Mouse (Mus musculus) intestine, embryonic 15.5 days (tissue): ENCODE measurements around the gene Il1rapl2. TPM values are rescaled to one million over a fixed set of nuclear protein-coding genes. Genes with fewer than 3 reads are reported as not detected.
A peak's percentile ranks its signal among the peaks of the same experiment; 100 is the strongest.
"Not testable (repeated sequence)": the region's sequence is repeated elsewhere in the genome, so short reads cannot be mapped to it uniquely, and the experiment has no call there.

Experiments used
- ATAC-seq: fragments of 200-750 bp; cut with Nextera tagmentation; 2 replicates; pipeline ENCODE4 v1.8.0; 2017; ENCODE audit warnings: moderate TSS enrichment, moderate library complexity
- H3K27ac ChIP-seq: fragments of 300-500 bp; sonication (generic); 2 replicates; pipeline ENCODE4 v1.5.1; 2015; ENCODE audit warnings: mild to moderate bottlenecking, inconsistent platforms
- H3K27me3 ChIP-seq: fragments of 300-500 bp; sonication (generic); replicated peaks from 2 replicates; pipeline ENCODE4 v1.6.1; 2015; ENCODE audit warnings: inconsistent platforms
- H3K36me3 ChIP-seq: fragments of 300-500 bp; sonication (generic); 2 replicates; pipeline ENCODE4 v1.6.1; 2015; ENCODE audit warnings: inconsistent platforms
- H3K4me1 ChIP-seq: fragments of 300-500 bp; sonication (generic); replicated peaks from 2 replicates; pipeline ENCODE4 v1.6.1; 2015; ENCODE audit warnings: inconsistent platforms
- H3K4me2 ChIP-seq: fragments of 300-500 bp; sonication (generic); replicated peaks from 2 replicates; pipeline ENCODE4 v1.6.1; 2015; ENCODE audit warnings: mild to moderate bottlenecking, inconsistent platforms
- H3K4me3 ChIP-seq: fragments of 300-500 bp; sonication (generic); replicated peaks from 2 replicates; pipeline ENCODE4 v1.5.1; 2015; ENCODE audit warnings: inconsistent platforms
- H3K9ac ChIP-seq: fragments of 300-500 bp; sonication (generic); 2 replicates; pipeline ENCODE4 v1.6.1; 2015; ENCODE audit warnings: inconsistent platforms
- H3K9me3 ChIP-seq: fragments of 300-500 bp; sonication (generic); 2 replicates; pipeline ENCODE4 v1.6.1; 2016; ENCODE audit warnings: inconsistent platforms
- WGBS: fragments of 180-500 bp; shearing (Covaris S2); methylation state at CpG from one replicate; pipeline ENCODE4 v1.1.7; 2015; 5-methylcytosine and 5-hydroxymethylcytosine counted together
- polyA plus RNA-seq: library from polyadenylated mRNA; unstranded; fragments of >200 nt; fragmentation: Nextera tagmentation; extraction: Ambion mirVana; gene quantifications from 2 replicates; pipeline ENCODE4 v1.2.1, GENCODE M21; 2015

The Il1rapl2 gene
- polyA plus RNA-seq, 1 experiment from 2014 or later: 0.21 TPM

DNA sequence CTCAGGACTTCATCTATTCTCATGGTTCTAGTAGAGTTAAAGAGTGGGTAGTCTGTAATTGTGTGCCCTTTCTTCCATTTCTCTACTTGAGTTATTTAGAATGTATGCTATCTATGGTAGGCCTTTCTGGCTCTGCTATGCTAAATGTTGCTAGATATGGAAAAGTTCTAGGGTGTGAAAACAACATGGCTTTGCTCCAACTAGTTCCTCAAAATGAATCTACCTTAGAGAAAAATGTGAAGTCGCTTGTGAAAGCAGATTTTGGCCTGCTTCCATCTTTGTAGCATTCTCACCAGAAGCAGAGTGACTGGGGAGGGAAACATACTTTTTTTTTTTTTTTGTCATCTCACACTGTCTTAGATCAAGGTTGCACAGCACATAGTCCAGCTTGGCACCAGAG, 241.7 kb downstream of the Il1rapl2 start:
- no peak overlapping the region for H3K27ac ChIP-seq

GRCm38 (mm10) chrX:137848936-137849335, 278.5 kb downstream of the Il1rapl2 start:
- Histone ChIP-seq H3K27me3 (no peaks in the 10 kb centered on the region), H3K4me2 (no peak overlapping the region), H3K27ac (no peak overlapping the region), H3K36me3 (no peaks in the 10 kb centered on the region), H3K4me1 (no peaks in the 10 kb centered on the region), H3K9me3 (no peaks in the 10 kb centered on the region), H3K9ac (no peak overlapping the region), H3K4me3 (no peak overlapping the region)
- ATAC-seq: no peak
- 53% methylated on average over 3 of the region's 3 CpGs for WGBS

More for the DNA sequence above, 241.7 kb downstream of the Il1rapl2 start:
- no peak overlapping the region for H3K9ac ChIP-seq
- H3K4me1 ChIP-seq: no peaks in the 10 kb centered on the region
- H3K4me3 ChIP-seq: no peak overlapping the region
- no peak overlapping the region for H3K4me2 ChIP-seq
- no peaks in the 10 kb centered on the region for H3K9me3 ChIP-seq
- no peaks in the 10 kb centered on the region for H3K27me3 ChIP-seq
- no peak for ATAC-seq
- no peaks in the 10 kb centered on the region for H3K36me3 ChIP-seq
- 73% methylated on average over 1 of the region's 1 CpGs for WGBS

DNA sequence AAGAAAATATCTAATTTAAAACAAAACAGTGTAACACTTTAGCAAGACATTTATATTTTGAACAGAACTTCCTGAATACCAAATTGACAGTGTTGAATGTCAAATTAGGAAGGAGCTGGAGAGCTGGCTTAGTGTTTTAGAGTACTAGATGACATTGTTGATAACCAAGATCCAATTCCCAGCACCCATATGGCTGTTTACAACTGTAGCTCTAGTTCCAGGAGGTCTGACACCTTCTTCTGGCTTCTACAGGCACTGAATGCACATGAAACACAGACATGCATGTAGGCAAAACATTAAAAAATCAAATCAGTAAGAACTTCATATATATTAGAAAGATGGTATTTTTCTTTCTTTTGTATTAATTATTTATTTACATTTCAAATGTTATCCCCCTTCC, 353.1 kb downstream of the Il1rapl2 start:
- Histone ChIP-seq H3K36me3 (no peaks in the 10 kb centered on the region), H3K9me3 (no peaks in the 10 kb centered on the region), H3K9ac (no peak overlapping the region), H3K27me3 (no peaks in the 10 kb centered on the region), H3K27ac (no peak overlapping the region), H3K4me3 (no peak overlapping the region), H3K4me2 (no peak overlapping the region), H3K4me1 (no peaks in the 10 kb centered on the region)
- ATAC-seq: no peak

- no peak for ATAC-seq
- Histone ChIP-seq H3K36me3 (no peaks in the 10 kb centered on the region), H3K27ac (no peak overlapping the region), H3K4me3 (no peak overlapping the region), H3K4me1 (no peaks in the 10 kb centered on the region), H3K9ac (no peak overlapping the region), H3K9me3 (no peaks in the 10 kb centered on the region), H3K27me3 (no peaks in the 10 kb centered on the region), H3K4me2 (no peak overlapping the region)
- 72% methylated on average over 2 of the region's 2 CpGs for WGBS
Observed at GRCm38 (mm10) chrX:137926835-137927234, 356.4 kb downstream of the Il1rapl2 start.

- no peak overlapping the region for H3K9ac ChIP-seq
- H3K27me3 ChIP-seq: no peaks in the 10 kb centered on the region
- no peak overlapping the region for H3K4me2 ChIP-seq
- ATAC-seq: no peak
- H3K4me1 ChIP-seq: no peaks in the 10 kb centered on the region
- H3K4me3 ChIP-seq: no peak overlapping the region
- WGBS: 75% methylated on average over 1 of the region's 1 CpGs
- no peaks in the 10 kb centered on the region for H3K36me3 ChIP-seq
- no peak overlapping the region for H3K27ac ChIP-seq
- no peaks in the 10 kb centered on the region for H3K9me3 ChIP-seq
Observed at GRCm38 (mm10) chrX:137947741-137948140, 377.3 kb downstream of the Il1rapl2 start.

DNA sequence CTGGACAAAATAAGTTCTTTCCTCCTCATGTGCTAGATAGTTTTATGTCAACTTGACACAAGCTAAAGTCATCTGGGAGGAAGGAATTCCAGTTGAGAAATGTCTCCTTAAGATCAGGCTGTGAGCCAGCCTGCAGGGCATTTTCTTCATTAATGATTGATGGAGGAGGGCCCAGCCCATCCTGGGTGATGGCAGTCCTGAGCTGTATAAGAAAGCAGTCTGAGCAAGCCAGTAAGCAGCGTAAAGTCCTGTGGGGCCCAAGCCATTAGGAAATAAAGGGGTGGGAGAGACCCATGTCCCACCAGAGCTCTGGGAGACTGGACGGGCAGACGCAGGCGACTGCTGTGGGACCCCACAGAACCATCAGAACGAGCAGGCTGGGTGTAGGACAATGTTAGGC, 400.9 kb downstream of the Il1rapl2 start:
- Histone ChIP-seq H3K4me1 (no peaks in the 10 kb centered on the region), H3K27ac (no peak overlapping the region), H3K27me3 (no peaks in the 10 kb centered on the region), H3K9me3 (no peaks in the 10 kb centered on the region), H3K4me2 (no peak overlapping the region), H3K36me3 (no peaks in the 10 kb centered on the region), H3K9ac (no peak overlapping the region), H3K4me3 (no peak overlapping the region)
- WGBS: 59% methylated on average over 5 of the region's 5 CpGs
- ATAC-seq: peak; percentile 92

DNA sequence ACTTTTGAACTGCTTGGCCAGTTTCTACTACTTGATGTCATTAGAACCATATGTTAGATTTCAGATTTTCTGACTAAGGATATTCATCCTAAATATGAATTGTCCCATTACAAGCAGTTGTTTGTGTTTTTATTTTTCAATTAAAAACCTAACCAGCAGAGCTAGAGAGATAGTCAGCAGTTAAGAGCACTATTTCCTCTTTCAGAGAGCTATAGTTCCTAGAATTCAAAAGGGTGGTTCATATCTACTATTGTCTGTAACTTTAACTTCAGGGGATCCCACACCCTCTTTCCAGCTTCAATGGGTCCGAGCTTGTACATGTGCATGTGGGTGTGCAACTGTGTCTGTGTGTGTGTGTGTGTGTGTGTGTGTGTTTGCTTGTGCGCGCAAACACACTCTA, 472.7 kb downstream of the Il1rapl2 start:
- H3K9me3 ChIP-seq: no peaks in the 10 kb centered on the region
- WGBS: 85% methylated on average over 3 of the region's 3 CpGs
- H3K4me1 ChIP-seq: no peaks in the 10 kb centered on the region
- H3K27me3 ChIP-seq: no peaks in the 10 kb centered on the region
- no peak overlapping the region for H3K4me3 ChIP-seq
- H3K36me3 ChIP-seq: no peaks in the 10 kb centered on the region
- no peak overlapping the region for H3K27ac ChIP-seq
- no peak overlapping the region for H3K4me2 ChIP-seq
- H3K9ac ChIP-seq: no peak overlapping the region
- no peak for ATAC-seq

DNA sequence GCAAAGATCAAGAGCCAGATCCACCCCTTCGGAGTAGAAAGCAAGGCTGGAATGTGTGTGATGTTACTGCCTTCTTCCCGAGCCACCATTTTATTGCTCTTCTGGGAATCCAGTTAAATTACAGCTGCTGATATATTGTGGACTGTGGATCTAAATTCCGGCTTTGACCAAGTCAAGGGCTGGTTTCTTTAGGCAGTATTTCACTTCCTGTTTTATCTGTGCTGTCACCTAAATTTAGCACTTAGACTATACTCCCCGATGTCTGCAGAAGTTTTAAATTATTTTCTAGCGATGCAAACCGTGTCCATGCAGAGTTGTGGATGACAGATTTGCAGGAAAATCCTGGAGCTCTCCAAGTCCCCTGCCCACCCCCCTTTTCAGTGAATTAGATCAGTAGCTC, 533.5 kb downstream of the Il1rapl2 start:
- Histone ChIP-seq H3K27ac (no peak overlapping the region), H3K4me1 (no peaks in the 10 kb centered on the region), H3K4me3 (no peak overlapping the region), H3K36me3 (no peaks in the 10 kb centered on the region), H3K4me2 (no peak overlapping the region), H3K9ac (no peak overlapping the region), H3K9me3 (no peaks in the 10 kb centered on the region), H3K27me3 (no peaks in the 10 kb centered on the region)
- WGBS: 47% methylated on average over 6 of the region's 6 CpGs
- ATAC-seq: no peak

- no peaks in the 10 kb centered on the region for H3K4me1 ChIP-seq
- no peak overlapping the region for H3K4me3 ChIP-seq
- ATAC-seq: no peak
- 59% methylated on average over 3 of the region's 3 CpGs for WGBS
- no peak overlapping the region for H3K9ac ChIP-seq
- H3K9me3 ChIP-seq: no peaks in the 10 kb centered on the region
- H3K27ac ChIP-seq: no peak overlapping the region
- H3K4me2 ChIP-seq: no peak overlapping the region
- H3K36me3 ChIP-seq: no peaks in the 10 kb centered on the region
- no peaks in the 10 kb centered on the region for H3K27me3 ChIP-seq
Observed at GRCm38 (mm10) chrX:138104668-138105067, 534.3 kb downstream of the Il1rapl2 start.

DNA sequence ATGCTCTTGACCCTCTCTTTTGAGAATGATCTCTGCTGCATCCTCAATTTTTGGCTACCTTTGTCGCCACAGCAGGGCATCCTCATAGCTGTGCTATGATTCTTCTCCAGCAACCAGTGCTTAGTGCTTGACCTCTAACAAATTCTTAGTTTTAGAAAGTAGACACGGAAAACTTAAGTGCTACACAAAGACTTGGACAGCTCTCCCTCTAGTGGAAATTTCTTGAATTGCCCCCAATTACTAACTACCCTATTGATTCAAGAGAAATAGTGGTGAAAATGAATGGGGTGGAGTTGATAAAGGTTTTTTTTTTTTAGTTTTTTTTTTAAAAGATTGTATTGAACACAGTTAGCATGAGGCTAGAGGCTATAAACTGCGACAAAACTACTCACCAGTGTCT, 599.7 kb downstream of the Il1rapl2 start:
- WGBS: 19% methylated on average over 3 of the region's 3 CpGs
- H3K4me2 ChIP-seq: no peak overlapping the region

GRCm38 (mm10) chrX:138209480-138209879, 639.1 kb downstream of the Il1rapl2 start, which contains the start of gene Tex13a:
Tex13a (minus strand) TSS chrX:138209580.
- Histone ChIP-seq H3K4me2 (no peak within 1 kb of the TSS), H3K9ac (no peak within 1 kb of the TSS), H3K27ac (no peak within 1 kb of the TSS), H3K36me3 (no peaks in the 10 kb centered on the region), H3K4me1 (no peaks in the 10 kb centered on the region), H3K9me3 (no peaks in the 10 kb centered on the region), H3K27me3 (no peaks in the 10 kb centered on the region), H3K4me3 (no peak within 1 kb of the TSS)
- WGBS: 75% methylated on average over 3 of the region's 3 CpGs
- ATAC-seq: no peak

More for the DNA sequence above, 599.7 kb downstream of the Il1rapl2 start:
- no peaks in the 10 kb centered on the region for H3K4me1 ChIP-seq
- H3K9me3 ChIP-seq: no peaks in the 10 kb centered on the region
- H3K4me3 ChIP-seq: no peak overlapping the region
- H3K36me3 ChIP-seq: no peaks in the 10 kb centered on the region
- H3K27ac ChIP-seq: no peak overlapping the region
- no peaks in the 10 kb centered on the region for H3K27me3 ChIP-seq
- ATAC-seq: no peak
- H3K9ac ChIP-seq: no peak overlapping the region

DNA sequence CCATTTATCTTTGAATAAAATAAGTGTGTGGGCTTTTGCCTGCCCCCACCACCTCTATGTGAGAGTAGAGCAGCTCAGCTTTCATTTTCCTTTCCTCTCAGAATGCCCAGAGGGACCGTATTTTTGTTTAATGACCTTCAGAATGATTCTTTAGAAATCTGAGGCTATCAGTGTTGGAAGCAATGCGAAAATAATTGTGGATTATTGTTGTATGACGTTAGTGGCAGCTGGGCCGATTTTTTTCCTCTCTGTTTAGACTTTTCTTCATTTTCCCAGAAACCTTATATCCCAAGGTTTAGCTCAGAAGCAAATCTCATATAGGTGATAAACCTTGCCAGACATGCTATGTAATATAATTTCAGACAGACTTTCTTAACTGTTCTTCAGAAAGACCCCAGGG, 664.2 kb downstream of the Il1rapl2 start:
- Histone ChIP-seq H3K9me3 (no peaks in the 10 kb centered on the region), H3K4me3 (no peak overlapping the region), H3K4me1 (no peaks in the 10 kb centered on the region), H3K27me3 (no peaks in the 10 kb centered on the region), H3K36me3 (no peaks in the 10 kb centered on the region), H3K4me2 (no peak overlapping the region), H3K9ac (no peak overlapping the region), H3K27ac (no peak overlapping the region)
- no peak for ATAC-seq
- 68% methylated on average over 4 of the region's 4 CpGs for WGBS

- not testable (repeated sequence) for H3K4me1 ChIP-seq, H3K9ac ChIP-seq, ATAC-seq, H3K36me3 ChIP-seq, H3K4me3 ChIP-seq, H3K4me2 ChIP-seq, H3K27ac ChIP-seq, H3K9me3 ChIP-seq, H3K27me3 ChIP-seq
- 69% methylated on average over 1 of the region's 1 CpGs for WGBS
Observed at GRCm38 (mm10) chrX:138348736-138349135, 778.3 kb downstream of the Il1rapl2 start.

DNA sequence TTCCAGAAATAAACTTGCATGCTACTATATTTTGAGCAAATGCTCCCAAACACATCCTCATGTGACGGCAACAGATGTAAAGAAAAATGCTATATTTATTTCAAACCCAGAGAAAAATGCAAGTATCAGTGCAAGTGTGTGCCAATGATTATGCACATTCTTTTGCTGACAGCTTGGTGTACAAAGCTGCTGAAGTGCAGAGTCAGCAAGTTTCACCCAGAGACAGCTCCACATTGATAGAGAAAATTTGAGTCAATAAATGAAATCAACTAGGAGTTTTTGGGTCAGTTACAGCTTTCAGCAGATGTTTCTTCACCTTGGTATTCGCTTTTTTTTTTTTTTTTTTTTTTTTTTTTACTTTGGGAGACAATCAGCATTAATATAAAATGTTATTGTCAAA, 863.4 kb downstream of the Il1rapl2 start:
- H3K27me3 ChIP-seq: no peaks in the 10 kb centered on the region
- H3K36me3 ChIP-seq: no peaks in the 10 kb centered on the region
- 60% methylated on average over 2 of the region's 2 CpGs for WGBS
- H3K4me1 ChIP-seq: no peaks in the 10 kb centered on the region
- H3K4me3 ChIP-seq: no peak overlapping the region
- H3K4me2 ChIP-seq: no peak overlapping the region
- no peak overlapping the region for H3K27ac ChIP-seq
- ATAC-seq: no peak
- no peak overlapping the region for H3K9ac ChIP-seq
- H3K9me3 ChIP-seq: no peaks in the 10 kb centered on the region
